Mouse (Mus musculus) left cerebral cortex, adult 18-20 months (tissue): ENCODE measurements around the gene Fgf12. TPM values are rescaled to one million over a fixed set of nuclear protein-coding genes. Genes with fewer than 3 reads are reported as not detected.

ENCODE experiments used
- DNase-seq, 2 experiments: peaks; one replicate each; pipeline ENCODE4 v3.0.0; 2021 to 2022; ENCODE audit warnings: low spot score in 2 of 2, mixed read lengths in 1 of 2
- total RNA-seq, 2 experiments: library from RNA; stranded (reverse); gene quantifications; 2 replicates each; pipeline ENCODE4 v1.2.3; 2021

The Fgf12 gene
- total RNA-seq, 2 experiments from 2014 or later = 287 to 324 TPM

- DNase-seq = no peak
Observed at GRCm38 (mm10) chr16:28484920-28485319, 267.9 kb downstream of the Fgf12 start.

DNA sequence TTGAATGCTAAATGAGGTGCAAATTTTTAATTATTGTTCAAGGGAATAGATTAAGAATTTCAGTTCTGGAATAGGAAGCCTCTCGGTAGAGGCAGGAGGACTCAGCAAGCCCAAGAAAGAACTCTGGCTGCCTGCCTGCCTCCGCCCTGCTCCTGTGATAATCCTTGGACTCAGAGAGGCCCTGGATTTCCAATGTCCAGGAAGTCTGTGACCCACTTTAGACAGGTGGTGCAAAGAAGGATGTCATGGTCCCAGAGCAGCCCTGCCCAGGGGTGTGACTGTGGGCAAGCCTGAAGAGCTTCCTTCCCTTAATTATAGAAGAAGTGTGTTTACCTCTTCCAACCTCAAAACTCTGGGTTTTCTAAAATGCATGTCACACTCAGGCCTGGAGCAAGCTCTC, 273.8 kb downstream of the Fgf12 start:
- DNase-seq = no peak

- no peak for DNase-seq
Observed at GRCm38 (mm10) chr16:28476651-28477050, 276.2 kb downstream of the Fgf12 start.

- no peak for DNase-seq
Observed at GRCm38 (mm10) chr16:28475553-28475952, 277.3 kb downstream of the Fgf12 start.

DNA sequence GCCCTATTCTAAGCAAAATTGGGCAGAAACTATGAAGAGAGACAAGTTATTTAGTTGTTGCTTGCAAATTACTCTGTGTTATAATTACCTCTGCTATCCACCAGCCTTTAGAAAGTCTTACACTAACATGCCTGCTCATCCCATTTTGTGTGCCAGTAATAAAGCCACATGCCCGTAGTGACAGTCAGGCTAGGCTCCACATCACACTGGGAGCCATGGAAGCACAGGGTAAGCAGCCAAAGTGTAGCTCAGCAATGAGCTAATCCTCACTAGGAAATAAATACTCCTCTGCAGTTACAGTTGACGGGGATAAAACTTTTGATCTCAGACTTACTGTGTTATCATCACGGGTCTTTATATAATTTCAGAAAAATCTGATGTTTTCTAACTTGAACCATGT, 298.0 kb downstream of the Fgf12 start:
- no peak for DNase-seq

DNA sequence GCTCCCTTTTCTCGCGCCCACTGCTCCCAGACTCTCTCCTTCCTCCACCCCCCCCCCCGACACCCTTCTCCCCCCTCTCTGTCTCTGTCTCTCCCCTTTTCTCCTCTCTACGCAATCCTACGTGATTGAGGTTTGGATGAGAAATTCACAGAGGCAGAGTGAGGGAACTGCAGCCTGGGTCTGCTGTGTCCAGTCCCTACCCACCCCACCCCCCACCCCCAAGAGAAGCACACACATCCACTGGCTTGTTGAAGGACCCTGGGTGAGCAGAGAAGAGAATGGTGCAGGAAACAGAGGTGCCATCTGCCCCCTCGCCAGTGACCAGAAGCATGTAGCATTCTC, 305.8 kb downstream of the Fgf12 start:
- DNase-seq = no peak

- DNase-seq = peak; percentile 31 to 61
Observed at GRCm38 (mm10) chr16:28446334-28447113, 306.3 kb downstream of the Fgf12 start.

- peak; percentile 21 to 39 for DNase-seq
Observed at GRCm38 (mm10) chr16:28445800-28446333, 307.0 kb downstream of the Fgf12 start.

DNA sequence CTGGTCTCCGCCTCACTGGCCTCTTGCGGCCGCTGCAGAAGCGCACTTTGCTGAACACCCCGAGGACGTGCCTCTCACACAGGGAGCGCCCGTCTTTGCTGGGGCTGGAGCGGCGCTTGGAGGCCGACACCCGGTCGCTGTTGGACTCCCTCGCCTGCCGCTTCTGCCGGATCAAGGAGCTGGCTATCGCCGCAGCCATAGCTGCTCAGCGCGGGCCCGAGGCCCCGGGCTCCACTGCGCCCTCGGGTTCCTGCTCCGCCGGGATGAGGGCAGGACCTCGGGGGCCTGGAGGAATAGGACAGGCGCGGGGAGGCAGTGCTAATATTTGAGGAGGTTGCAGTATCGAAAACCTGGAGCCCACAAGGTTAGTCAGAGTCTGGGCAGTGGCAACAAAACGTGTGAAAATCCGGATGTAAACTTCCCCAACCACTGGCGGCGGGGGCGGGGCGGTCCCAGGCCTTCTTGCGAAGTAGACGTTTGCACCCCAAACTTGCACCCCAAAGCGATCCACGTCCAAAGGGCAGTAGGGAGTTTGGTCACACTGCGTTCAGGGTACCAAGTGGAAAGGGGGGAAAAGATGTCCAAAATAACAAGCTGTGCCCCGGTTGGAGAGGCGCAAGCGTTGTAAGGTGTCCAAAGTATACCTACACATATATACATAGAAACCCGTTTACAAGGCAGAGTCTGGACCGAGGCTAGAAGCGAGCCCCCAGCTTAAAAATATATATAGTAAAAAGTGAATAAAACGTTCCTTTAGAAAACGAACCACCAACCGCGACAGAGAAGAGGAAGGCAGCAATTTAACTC, 307.7 kb downstream of the Fgf12 start:
- peak; percentile 32 to 42 for DNase-seq

DNA sequence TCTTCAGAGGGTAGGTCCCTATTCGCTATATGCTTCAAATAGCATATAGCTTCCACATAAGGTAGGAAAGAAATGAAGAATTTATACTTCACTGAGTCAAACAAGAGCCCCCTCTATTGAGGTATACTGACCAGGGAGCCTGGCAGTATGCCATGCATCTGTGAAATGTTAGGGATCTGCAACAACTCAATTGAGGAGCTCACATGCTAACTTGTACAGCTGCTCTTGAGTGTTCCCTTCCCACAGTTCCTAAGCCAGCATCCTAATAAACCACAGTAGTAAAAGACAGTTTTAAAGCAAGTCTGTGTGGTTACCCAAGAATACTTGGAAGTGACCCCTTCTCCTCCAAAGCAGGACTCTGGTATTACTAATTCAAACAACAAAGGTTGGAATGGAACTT, 331.3 kb downstream of the Fgf12 start:
- no peak for DNase-seq

DNA sequence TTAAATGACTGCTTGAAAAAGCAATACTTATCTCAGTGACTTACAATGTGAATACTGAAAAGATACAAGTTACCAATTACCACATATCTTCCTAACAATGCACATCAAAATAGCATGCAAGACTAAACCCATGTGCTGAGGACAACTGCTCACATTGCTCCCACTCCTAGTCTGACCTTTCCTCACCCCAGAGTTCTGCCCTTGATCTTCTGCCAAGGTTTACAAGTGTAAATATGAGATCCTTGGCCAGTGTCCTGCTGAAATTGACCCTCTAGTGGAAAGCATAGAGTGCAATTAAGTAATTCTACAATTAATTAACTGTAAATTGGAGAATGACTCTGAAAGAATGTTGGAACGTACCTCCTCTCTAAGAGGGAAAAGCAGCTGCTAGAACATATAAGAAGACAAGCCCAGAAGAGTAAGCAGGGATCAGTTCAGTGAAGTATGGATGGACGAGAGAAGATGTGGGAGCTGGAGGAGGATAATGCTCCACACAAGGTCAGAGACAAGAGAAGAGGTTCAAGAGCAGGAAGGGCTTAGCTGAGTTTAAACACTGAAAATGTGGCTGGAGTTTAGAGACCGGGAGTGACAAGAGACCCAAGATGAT, 333.1 kb downstream of the Fgf12 start:
- no peak for DNase-seq

GRCm38 (mm10) chr16:28411210-28411817, 341.6 kb downstream of the Fgf12 start:
- DNase-seq = no peak

DNA sequence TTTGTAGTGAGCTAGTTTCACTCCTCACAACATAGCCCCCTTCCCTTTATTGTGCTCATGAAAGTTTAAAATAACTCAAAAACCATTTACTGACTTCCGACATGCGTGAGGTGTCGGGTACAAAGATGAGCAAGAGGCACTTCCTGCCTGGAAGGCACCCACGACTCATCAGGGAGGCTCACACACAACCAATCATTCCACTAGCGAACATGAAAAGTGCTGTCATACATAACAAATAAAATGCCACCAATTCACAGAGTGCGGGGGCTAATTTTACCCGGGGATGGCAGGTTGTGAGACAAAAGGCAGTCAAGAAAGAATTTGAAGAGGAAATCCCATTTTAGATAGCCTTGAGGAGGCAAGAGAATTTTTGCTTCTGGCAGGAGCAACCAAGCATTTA, 344.6 kb downstream of the Fgf12 start:
- peak; percentile 14 to 30 for DNase-seq

DNA sequence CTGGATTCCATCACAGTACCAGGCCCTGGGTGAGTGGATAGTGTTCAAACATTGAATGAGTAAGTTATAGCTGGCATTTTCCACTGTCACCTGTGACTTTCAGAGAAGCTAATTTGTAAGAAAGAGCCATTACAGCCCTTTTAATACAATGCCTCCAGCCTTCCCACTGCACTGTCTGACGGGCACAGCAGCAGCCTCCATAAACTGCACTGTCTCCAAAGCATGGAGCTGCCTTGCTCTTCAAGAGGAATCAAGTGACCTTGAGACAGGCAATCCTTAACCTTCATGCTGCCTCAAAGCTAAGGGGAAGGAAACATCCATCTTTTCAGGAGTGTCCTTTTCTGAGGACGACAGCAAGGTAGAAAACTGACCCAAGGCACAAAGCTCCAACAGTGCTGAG, 345.0 kb downstream of the Fgf12 start:
- no peak for DNase-seq

DNA sequence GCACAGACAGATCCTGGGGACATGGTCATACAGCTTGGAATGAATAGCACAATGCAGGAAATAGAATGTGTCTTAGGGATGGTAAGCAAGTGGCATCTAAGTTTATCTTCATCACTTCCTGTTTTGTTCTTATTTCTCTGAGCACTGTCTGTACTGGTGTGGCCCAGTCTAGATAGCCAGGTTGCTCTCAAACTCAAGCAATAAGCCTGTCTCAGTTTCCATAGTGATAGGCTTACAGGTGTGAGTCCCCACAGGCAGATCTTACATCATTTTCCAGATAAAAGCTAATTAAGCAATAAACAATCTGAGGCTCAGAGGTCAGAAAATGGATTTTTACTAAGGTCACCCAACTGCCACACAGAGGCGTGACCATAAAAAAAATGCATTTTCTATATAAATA, 348.7 kb downstream of the Fgf12 start:
- DNase-seq = no peak

DNA sequence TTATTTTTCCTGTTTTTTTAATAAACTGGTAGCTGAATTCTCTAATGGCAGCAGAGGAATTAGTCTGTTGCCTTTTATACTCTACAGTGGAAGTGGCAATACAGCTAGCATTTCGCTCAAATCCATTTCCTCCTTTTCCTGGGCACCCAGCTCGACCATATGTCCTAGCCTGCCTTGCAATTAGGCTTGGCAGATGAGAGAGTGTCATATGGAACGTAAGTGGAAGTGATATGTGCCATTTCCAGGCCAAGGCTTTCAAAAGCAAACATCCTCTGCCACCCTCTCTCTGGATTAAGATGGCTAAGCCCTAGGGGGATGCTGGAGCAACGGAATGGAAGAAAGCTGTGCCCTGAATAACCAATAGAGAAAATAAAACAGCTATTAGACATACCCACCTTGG, 350.2 kb downstream of the Fgf12 start:
- DNase-seq = no peak

- no peak for DNase-seq
Observed at GRCm38 (mm10) chr16:28391283-28391682, 361.6 kb downstream of the Fgf12 start.

- no peak for DNase-seq
Observed at GRCm38 (mm10) chr16:28389114-28389513, 363.8 kb downstream of the Fgf12 start.

DNA sequence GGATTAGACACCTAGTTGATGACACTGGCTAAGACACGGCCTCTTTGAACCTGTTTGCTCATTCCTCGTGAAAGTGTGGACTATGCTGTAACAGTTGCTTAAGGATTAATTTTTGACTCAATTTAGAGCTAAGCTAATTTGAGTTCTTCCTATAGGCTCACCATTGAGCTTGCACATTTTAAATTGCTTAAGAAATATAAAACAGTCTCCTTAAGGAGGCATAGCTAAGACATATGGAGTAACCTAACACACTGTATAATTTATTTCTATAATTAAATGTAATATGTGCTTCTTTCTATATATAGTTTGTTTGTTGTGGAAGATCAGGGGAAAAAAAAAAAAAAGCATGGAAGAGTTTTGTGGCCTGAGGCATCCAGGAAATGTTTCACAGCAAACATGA, 378.1 kb downstream of the Fgf12 start:
- no peak for DNase-seq

DNA sequence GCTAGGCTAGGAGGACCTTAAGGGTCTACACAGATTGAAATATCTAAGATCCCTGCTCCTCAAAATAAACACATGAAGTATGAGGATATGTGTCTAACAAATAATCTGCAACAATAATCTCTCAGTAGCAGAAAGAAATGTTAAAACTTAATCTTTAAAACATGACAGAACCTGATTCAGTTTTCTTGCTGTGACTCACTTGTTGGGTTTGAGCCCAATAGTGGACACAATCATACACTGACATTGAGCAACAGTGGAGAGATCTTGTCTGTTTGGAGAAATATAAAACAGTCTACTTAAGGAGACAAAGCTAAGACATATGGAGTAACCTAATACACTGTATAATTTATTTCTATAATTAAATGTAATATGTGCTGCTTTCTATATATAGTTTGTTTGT, 379.6 kb downstream of the Fgf12 start:
- DNase-seq = no peak

DNA sequence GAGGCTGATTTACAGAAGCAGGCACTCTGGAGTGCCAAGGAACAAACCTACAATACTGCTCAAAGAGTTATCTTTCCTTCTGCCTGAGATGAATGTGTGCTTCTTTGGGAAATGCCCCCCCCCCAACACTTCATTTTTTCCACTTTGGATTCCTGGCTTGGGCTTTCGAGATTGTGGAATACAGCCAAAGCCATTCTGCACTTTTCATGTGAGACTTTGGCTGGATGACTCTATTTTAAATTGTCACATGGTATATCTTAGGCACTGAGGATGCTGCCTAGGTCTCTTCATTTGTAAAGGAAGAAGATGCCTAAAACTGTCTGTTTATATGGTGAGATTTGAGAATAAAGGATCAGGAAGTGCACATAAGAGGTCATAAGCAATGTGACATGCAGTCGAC, 402.2 kb downstream of the Fgf12 start:
- no peak for DNase-seq

- DNase-seq = no peak
Observed at GRCm38 (mm10) chr16:28345323-28345722, 407.5 kb downstream of the Fgf12 start.
